Mouse (Mus musculus): ENCODE data around the gene Sel1l3. TPM values are rescaled to one million over a fixed set of nuclear protein-coding genes. Genes with fewer than 3 reads are reported as not detected.

Gene Sel1l3
- polyA plus RNA-seq, 1 experiment from 2014 or later = 11.0 TPM

DNA sequence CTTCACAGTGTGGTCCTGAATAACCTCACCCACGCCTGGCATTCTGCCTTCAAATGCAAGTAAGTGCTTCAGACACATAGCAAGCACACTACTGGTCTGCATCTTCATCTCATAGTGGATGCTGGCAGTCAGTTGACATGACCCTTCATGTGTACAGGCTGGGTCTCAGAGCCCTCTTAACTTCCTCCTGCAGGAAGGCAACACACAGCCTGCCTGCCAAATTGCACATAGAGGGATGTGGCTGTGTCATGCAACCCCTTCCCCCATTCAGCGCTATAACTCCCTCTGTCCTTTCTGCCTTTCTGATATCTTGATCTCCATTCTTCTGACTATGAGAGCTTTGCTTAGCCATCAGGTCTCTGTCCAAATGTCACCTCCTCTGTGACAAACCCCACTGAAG is 19.3 kb downstream of the Sel1l3 start:
- Histone ChIP-seq H3K9me3 (replicated peaks; ENCODE audit: control insufficient read depth, low read length) (no peaks in the 10 kb centered on the region), H3K27me3 (replicated peaks; ENCODE audit: control insufficient read depth, insufficient read depth, low read length) (no peaks in the 10 kb centered on the region), H3K4me3 (ENCODE audit: low read depth, low read length) (no peak overlapping the region), H3K9ac (ENCODE audit: low read length) (no peak overlapping the region), H3K4me2 (ENCODE audit: low read length) (no peak overlapping the region), H3K36me3 (ENCODE audit: control insufficient read depth, insufficient read depth, low read length) (no peaks in the 10 kb centered on the region), H3K27ac (ENCODE audit: low read depth, low read length) (no peak overlapping the region), H3K4me1 (ENCODE audit: control insufficient read depth, insufficient read depth, low read length) (peaks cover 12% of the 10 kb centered on the region)
- DNase-seq (ENCODE audit: low spot score) (no peak), ATAC-seq (no peak)
- WGBS = 76% methylated on average over 2 of the region's 2 CpGs

DNA sequence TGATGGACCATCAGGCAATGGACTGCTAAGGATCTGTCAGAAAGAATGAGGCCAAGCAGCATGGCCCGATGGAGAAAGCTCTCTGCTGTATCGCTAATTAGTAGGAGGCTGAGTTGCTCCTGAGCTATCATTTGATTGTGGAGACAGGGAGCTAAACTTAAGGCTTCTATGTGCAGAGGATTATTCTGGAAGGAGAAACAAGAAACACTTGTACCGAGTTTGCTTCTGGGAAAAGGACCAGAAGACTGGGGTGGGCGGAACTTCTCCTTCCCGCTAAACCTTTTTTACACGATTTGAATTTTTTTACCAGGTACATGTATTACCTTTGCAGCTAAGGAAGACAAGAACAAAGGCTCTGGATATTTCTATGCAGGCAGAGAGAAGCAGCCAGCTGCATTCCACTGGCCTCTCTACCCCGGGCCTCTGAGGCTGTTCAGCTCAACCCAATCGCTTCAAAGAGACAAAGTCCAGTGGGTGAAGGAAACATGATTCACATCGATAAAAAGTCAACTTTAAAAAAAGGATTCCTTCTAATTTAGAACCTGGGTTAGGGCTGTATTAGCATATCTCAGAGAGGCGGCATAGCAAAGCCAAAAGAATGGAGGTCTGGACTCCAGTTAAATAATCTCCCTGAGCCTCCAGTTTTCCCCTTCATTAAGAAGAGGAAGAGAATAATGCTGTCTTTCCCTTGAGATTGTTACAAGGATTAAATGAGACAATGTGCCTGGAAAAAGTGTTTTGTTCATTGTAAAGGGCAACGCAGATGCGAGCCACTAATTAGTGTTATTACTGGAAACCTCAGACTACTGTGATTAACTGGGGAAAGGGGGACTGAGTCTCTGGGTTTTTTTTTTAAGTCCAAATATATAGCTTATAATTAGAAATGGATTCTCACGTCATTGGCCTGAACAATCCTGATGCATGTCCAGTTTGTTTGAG is 20.4 kb downstream of the Sel1l3 start:
- no peaks in the 10 kb centered on the region for H3K27me3 ChIP-seq (replicated peaks; ENCODE audit: control insufficient read depth, insufficient read depth, low read length)
- H3K27ac ChIP-seq (ENCODE audit: low read depth, low read length) = no peak overlapping the region
- DNase-seq (ENCODE audit: low spot score) (peak; percentile 38), ATAC-seq (no peak)
- no peaks in the 10 kb centered on the region for H3K9me3 ChIP-seq (replicated peaks; ENCODE audit: control insufficient read depth, low read length)
- no peak overlapping the region for H3K4me3 ChIP-seq (ENCODE audit: low read depth, low read length)
- no peaks in the 10 kb centered on the region for H3K36me3 ChIP-seq (ENCODE audit: control insufficient read depth, insufficient read depth, low read length)
- no peak overlapping the region for H3K4me2 ChIP-seq (ENCODE audit: low read length)
- peaks cover 7% of the 10 kb centered on the region for H3K4me1 ChIP-seq (ENCODE audit: control insufficient read depth, insufficient read depth, low read length)
- WGBS = 23% methylated on average over 13 of the region's 13 CpGs
- H3K9ac ChIP-seq (ENCODE audit: low read length) = no peak overlapping the region

DNA sequence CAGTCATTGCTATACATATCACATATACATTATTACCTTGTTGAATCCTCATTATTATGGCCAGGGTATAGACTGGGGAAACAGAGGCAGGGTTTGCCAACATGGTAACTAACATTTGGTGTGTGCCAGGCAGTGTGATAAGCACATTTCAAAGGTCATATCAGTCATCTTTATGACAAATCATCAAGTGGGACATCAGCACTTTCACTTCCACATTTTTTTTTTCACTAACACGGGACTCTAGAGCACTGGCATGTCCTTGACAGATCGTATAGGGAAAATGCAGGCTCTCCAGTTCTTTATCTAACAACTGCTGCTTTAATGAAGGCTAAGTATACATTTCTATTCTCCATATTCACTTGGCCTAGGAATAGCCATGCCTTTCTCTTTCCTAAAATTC is 25.1 kb downstream of the Sel1l3 start:
- DNase-seq (ENCODE audit: low spot score) (no peak), ATAC-seq (no peak)
- 74% methylated on average over 2 of the region's 2 CpGs for WGBS
- 0 out of 2 replicates have a peak, but pooled peaks cover 7% of the 10 kb centered on the region for H3K36me3 ChIP-seq (ENCODE audit: control insufficient read depth, insufficient read depth, low read length)
- H3K4me1 ChIP-seq (ENCODE audit: control insufficient read depth, insufficient read depth, low read length) = peaks cover 23% of the 10 kb centered on the region
- no peaks in the 10 kb centered on the region for H3K9me3 ChIP-seq (replicated peaks; ENCODE audit: control insufficient read depth, low read length)
- no peak overlapping the region for H3K27ac ChIP-seq (ENCODE audit: low read depth, low read length)
- no peaks in the 10 kb centered on the region for H3K27me3 ChIP-seq (replicated peaks; ENCODE audit: control insufficient read depth, insufficient read depth, low read length)
- no peak overlapping the region for H3K9ac ChIP-seq (ENCODE audit: low read length)
- no peak overlapping the region for H3K4me2 ChIP-seq (ENCODE audit: low read length)
- no peak overlapping the region for H3K4me3 ChIP-seq (ENCODE audit: low read depth, low read length)

DNA sequence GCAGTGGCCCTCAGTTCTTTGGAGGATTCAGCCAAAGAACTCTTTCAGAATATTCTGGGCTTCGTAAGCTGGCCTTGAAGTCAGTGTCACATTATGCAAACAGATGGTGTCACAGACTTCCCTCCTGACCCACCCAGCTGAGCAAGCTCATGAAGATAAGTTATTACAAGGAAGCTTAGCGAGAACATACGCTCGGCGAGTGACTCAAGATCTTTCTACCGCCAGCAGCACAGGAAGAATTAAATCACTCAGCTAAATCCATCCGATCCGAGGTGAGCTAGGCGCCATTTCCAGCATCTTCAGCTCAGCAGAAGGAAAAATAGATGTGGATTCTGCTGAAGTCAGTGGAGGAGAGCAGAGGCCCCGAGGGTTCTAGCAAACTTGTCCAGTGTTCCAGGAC is 26.5 kb downstream of the Sel1l3 start:
- no peaks in the 10 kb centered on the region for H3K9me3 ChIP-seq (replicated peaks; ENCODE audit: control insufficient read depth, low read length)
- no peak overlapping the region for H3K27ac ChIP-seq (ENCODE audit: low read depth, low read length)
- ATAC-seq = no peak
- 0 out of 2 replicates have a peak, but pooled peaks cover 7% of the 10 kb centered on the region for H3K36me3 ChIP-seq (ENCODE audit: control insufficient read depth, insufficient read depth, low read length)
- H3K9ac ChIP-seq (ENCODE audit: low read length) = no peak overlapping the region
- peaks cover 18% of the 10 kb centered on the region; the same call in 1 of the 2 replicates for H3K4me1 ChIP-seq (ENCODE audit: control insufficient read depth, insufficient read depth, low read length)
- H3K27me3 ChIP-seq (replicated peaks; ENCODE audit: control insufficient read depth, insufficient read depth, low read length) = no peaks in the 10 kb centered on the region
- 73% methylated on average over 10 of the region's 10 CpGs for WGBS
- H3K4me3 ChIP-seq (ENCODE audit: low read depth, low read length) = no peak overlapping the region
- no peak overlapping the region for H3K4me2 ChIP-seq (ENCODE audit: low read length)
- DNase-seq (ENCODE audit: low spot score) = no peak

DNA sequence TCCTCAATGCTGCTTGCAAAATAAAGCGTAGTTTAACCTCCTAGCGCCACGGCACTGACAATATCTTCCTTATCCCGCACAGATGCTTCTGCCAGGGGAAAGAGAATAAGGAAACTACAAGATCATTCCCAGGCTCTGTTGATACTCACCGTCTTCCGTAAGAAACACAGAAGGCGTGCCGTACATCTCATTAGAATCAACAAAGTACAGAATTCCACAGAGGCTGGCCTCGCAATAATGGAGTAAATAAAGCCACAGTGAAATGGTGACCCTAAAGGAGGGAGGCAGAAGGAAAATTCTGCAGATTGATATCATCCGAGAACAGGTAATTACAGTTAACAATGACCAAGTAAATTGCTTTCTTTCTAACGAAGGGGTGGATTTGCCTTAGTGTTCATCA is 27.9 kb downstream of the Sel1l3 start:
- no peaks in the 10 kb centered on the region for H3K27me3 ChIP-seq (replicated peaks; ENCODE audit: control insufficient read depth, insufficient read depth, low read length)
- 0 out of 2 replicates have a peak, but pooled peaks cover 7% of the 10 kb centered on the region for H3K36me3 ChIP-seq (ENCODE audit: control insufficient read depth, insufficient read depth, low read length)
- ATAC-seq (peak; percentile 26; the same call in 1 of the 2 replicates), DNase-seq (ENCODE audit: low spot score) (peak; percentile 32)
- peak overlapping the region; percentile 6; the same call in 1 of the 2 replicates for H3K9ac ChIP-seq (ENCODE audit: low read length)
- no peak overlapping the region for H3K4me3 ChIP-seq (ENCODE audit: low read depth, low read length)
- H3K4me2 ChIP-seq (ENCODE audit: low read length) = peak overlapping the region; percentile 24
- peaks cover 18% of the 10 kb centered on the region; the same call in 1 of the 2 replicates for H3K4me1 ChIP-seq (ENCODE audit: control insufficient read depth, insufficient read depth, low read length)
- no peak overlapping the region; the same call in 1 of the 2 replicates for H3K27ac ChIP-seq (ENCODE audit: low read depth, low read length)
- H3K9me3 ChIP-seq (replicated peaks; ENCODE audit: control insufficient read depth, low read length) = no peaks in the 10 kb centered on the region
- 14% methylated on average over 11 of the region's 11 CpGs for WGBS

DNA sequence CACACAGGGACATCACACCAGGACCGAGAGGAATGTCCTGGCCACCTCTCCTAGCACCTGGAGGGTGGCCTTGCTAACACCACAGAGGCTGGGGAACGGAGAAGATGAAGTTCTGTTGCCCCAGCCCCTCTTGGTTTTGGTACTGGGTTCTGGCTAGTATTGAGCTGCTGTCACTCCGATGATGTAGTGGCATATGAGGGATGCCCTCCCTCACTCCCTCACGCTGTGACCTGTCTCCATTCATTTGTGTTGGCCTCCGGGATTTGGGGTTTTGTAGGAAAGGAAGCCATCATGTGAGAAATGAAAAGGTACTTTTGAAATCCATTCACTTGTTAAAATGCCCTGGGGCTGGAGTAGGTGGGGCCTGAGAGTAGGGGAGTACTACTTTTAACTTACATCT is 33.8 kb downstream of the Sel1l3 start:
- Histone ChIP-seq H3K27me3 (replicated peaks; ENCODE audit: control insufficient read depth, insufficient read depth, low read length) (no peaks in the 10 kb centered on the region), H3K4me1 (ENCODE audit: control insufficient read depth, insufficient read depth, low read length) (peaks cover 2% of the 10 kb centered on the region; the same call in 1 of the 2 replicates), H3K4me3 (ENCODE audit: low read depth, low read length) (no peak overlapping the region), H3K4me2 (ENCODE audit: low read length) (no peak overlapping the region), H3K9ac (ENCODE audit: low read length) (no peak overlapping the region), H3K9me3 (replicated peaks; ENCODE audit: control insufficient read depth, low read length) (no peaks in the 10 kb centered on the region), H3K36me3 (ENCODE audit: control insufficient read depth, insufficient read depth, low read length) (peaks cover 8% of the 10 kb centered on the region; the same call in 1 of the 2 replicates), H3K27ac (ENCODE audit: low read depth, low read length) (no peak overlapping the region)
- 85% methylated on average over 5 of the region's 5 CpGs for WGBS
- ATAC-seq = no peak
- no peak for DNase-seq (ENCODE audit: low spot score)

DNA sequence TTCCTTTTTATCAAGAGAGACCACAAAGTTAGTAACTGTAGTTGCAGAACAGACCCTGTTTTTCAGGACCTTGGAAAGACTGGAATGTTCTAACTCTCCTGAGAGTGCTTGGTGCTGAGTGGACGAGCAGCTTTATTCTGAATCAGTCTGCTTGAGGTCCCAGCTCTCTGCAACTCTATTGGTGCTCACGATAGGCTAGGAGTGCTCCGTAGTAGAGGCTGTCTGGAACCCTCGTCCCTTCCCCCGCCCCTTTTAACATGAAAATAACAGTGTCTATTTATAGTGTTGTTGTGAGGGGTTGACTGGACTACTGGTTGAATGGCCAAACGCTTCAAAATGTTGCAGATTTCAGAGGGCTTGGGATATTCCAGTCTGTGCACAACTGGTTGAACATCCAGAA is 37.0 kb downstream of the Sel1l3 start:
- H3K36me3 ChIP-seq (ENCODE audit: control insufficient read depth, insufficient read depth, low read length) = peaks cover 4% of the 10 kb centered on the region; the same call in 1 of the 2 replicates
- H3K4me1 ChIP-seq (ENCODE audit: control insufficient read depth, insufficient read depth, low read length) = peaks cover 4% of the 10 kb centered on the region
- no peak overlapping the region for H3K4me3 ChIP-seq (ENCODE audit: low read depth, low read length)
- no peak overlapping the region for H3K27ac ChIP-seq (ENCODE audit: low read depth, low read length)
- H3K27me3 ChIP-seq (replicated peaks; ENCODE audit: control insufficient read depth, insufficient read depth, low read length) = no peaks in the 10 kb centered on the region
- no peak for DNase-seq (ENCODE audit: low spot score)
- no peak for ATAC-seq
- H3K4me2 ChIP-seq (ENCODE audit: low read length) = no peak overlapping the region
- no peaks in the 10 kb centered on the region for H3K9me3 ChIP-seq (replicated peaks; ENCODE audit: control insufficient read depth, low read length)
- no peak overlapping the region for H3K9ac ChIP-seq (ENCODE audit: low read length)
- WGBS = 63% methylated on average over 6 of the region's 6 CpGs

DNA sequence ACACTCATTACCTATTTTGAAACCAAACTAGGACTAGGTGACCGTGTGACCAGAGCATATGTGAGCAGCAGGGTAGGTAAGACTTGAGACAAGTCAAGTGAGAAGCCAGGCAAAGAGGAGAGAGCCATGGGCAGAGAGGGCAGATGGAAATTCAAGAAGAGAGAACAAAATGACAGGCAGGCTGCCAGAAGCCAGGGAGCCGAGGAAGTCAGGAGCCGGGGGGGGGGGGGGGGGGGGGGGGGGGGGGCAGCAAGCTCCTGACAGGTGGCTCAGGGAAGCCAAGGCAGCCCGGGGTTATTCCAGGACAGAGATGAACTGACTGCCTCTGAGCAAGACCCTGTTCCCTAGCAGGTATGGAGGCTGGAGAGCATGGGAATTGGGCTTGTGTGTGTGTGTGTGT is 37.7 kb downstream of the Sel1l3 start:
- Histone ChIP-seq H3K27me3 (replicated peaks; ENCODE audit: control insufficient read depth, insufficient read depth, low read length) (no peaks in the 10 kb centered on the region), H3K27ac (ENCODE audit: low read depth, low read length) (no peak overlapping the region), H3K4me1 (ENCODE audit: control insufficient read depth, insufficient read depth, low read length) (peaks cover 4% of the 10 kb centered on the region), H3K4me2 (ENCODE audit: low read length) (no peak overlapping the region), H3K9me3 (replicated peaks; ENCODE audit: control insufficient read depth, low read length) (no peaks in the 10 kb centered on the region), H3K9ac (ENCODE audit: low read length) (no peak overlapping the region), H3K36me3 (ENCODE audit: control insufficient read depth, insufficient read depth, low read length) (peaks cover 4% of the 10 kb centered on the region; the same call in 1 of the 2 replicates), H3K4me3 (ENCODE audit: low read depth, low read length) (no peak overlapping the region)
- ATAC-seq = peak; percentile 26; the same call in 1 of the 2 replicates
- 57% methylated on average over 2 of the region's 4 CpGs for WGBS
- DNase-seq (ENCODE audit: low spot score) = peak; percentile 44

DNA sequence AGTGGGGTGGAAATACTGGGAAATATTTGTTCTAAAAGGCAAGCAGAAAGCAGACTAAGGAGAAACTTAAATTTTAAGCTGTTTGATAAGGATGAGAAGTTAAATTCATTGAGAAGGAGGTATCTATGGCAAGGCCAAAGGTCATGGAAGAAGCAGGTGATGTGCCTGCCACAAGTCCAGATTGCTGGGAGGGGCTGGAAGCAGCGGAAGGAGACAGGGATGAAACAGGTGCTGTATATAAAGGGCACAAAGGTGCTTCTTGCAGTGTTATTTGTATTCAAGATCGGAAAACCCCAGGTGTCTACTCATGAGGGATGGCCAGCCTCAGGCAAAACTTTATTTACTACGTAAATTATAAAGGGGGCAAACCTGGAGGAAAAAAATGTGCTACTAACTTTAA is 38.5 kb downstream of the Sel1l3 start:
- Histone ChIP-seq H3K4me2 (ENCODE audit: low read length) (no peak overlapping the region), H3K27ac (ENCODE audit: low read depth, low read length) (no peak overlapping the region), H3K4me3 (ENCODE audit: low read depth, low read length) (no peak overlapping the region), H3K27me3 (replicated peaks; ENCODE audit: control insufficient read depth, insufficient read depth, low read length) (no peaks in the 10 kb centered on the region), H3K4me1 (ENCODE audit: control insufficient read depth, insufficient read depth, low read length) (peaks cover 4% of the 10 kb centered on the region), H3K9me3 (replicated peaks; ENCODE audit: control insufficient read depth, low read length) (no peaks in the 10 kb centered on the region), H3K9ac (ENCODE audit: low read length) (no peak overlapping the region), H3K36me3 (ENCODE audit: control insufficient read depth, insufficient read depth, low read length) (peaks cover 4% of the 10 kb centered on the region; the same call in 1 of the 2 replicates)
- DNase-seq (ENCODE audit: low spot score) (no peak), ATAC-seq (no peak)
- 82% methylated on average over 3 of the region's 3 CpGs for WGBS

Measured in forebrain, embryonic 14.5 days (tissue).